8 mouse cellular contexts compared by ENCODE assay signal in the genomic region with DNA sequence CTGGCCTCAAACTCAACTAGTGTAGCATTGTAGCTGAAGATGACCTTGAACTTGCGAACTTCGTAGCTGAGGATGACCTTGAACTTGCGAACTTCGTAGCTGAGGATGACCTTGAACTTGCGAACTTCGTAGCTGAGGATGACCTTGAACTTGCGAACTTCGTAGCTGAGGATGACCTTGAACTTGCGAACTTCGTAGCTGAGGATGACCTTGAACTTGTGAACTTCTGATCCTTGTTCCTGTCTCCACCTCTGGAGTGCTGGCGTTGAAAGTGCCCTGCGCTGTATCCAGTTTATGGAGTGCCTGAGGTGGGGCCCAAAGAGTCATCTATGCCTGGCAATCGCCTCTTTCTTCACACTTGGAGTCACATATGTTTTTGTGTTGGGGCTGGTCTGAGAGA.
DNase-seq lines count a peak whose midpoint lies in the region; ATAC-seq and TF ChIP-seq lines count a peak whose summit lies in the region.
"Not testable (repeated sequence)": the region's sequence is repeated elsewhere in the genome, so short reads cannot be mapped to it uniquely, and the experiment has no call there.

No protein-coding gene starts in this region.

- 87% methylated on average over 13 of the region's 13 CpGs for WGBS in embryonic facial prominence, embryonic 10.5 days
- WGBS in embryonic facial prominence, embryonic 11.5 days = 85% methylated on average over 11 of the region's 13 CpGs
- 86% methylated on average over 13 of the region's 13 CpGs for WGBS in embryonic facial prominence, embryonic 12.5 days
- 81% methylated on average over 13 of the region's 13 CpGs for WGBS in embryonic facial prominence, embryonic 13.5 days
- 79% methylated on average over 13 of the region's 13 CpGs for WGBS in embryonic facial prominence, embryonic 15.5 days

- ATAC-seq in embryonic facial prominence, embryonic 11.5 days (replicated peaks; ENCODE audit: insufficient number of reproducible peaks, low FRiP score, low TSS enrichment, low read depth); embryonic facial prominence, embryonic 12.5 days (ENCODE audit: insufficient number of reproducible peaks, insufficient read depth, low FRiP score, low TSS enrichment); embryonic facial prominence, embryonic 13.5 days (ENCODE audit: insufficient number of reproducible peaks, insufficient read depth, low FRiP score, low TSS enrichment, low read depth); embryonic facial prominence, embryonic 15.5 days (ENCODE audit: insufficient number of reproducible peaks, low FRiP score, low TSS enrichment, low read depth): not testable (repeated sequence)

- not testable (repeated sequence) for H3K9ac ChIP-seq in ES-Bruce4 (ENCODE audit: low read depth, poor library complexity, severe bottlenecking); embryonic facial prominence, embryonic 11.5 days (replicated peaks; ENCODE audit: low read length); embryonic facial prominence, embryonic 12.5 days; embryonic facial prominence, embryonic 13.5 days; embryonic facial prominence, embryonic 15.5 days

- not testable (repeated sequence) for TF ChIP-seq POLR2A in ES-Bruce4 (IDR thresholded peaks at IDR 0.05; ENCODE audit: insufficient read depth, low read length)

- not testable (repeated sequence) for H3K36me3 ChIP-seq in ES-Bruce4 (ENCODE audit: control insufficient read depth, insufficient read depth, low read length, poor library complexity, severe bottlenecking); embryonic facial prominence, embryonic 10.5 days (replicated peaks); embryonic facial prominence, embryonic 11.5 days (replicated peaks; ENCODE audit: control insufficient read depth, insufficient read depth, low read depth, low read length); embryonic facial prominence, embryonic 12.5 days; embryonic facial prominence, embryonic 13.5 days; embryonic facial prominence, embryonic 15.5 days

- H3K4me3 ChIP-seq in ES-Bruce4 (ENCODE audit: low read depth, low read length); embryonic facial prominence, embryonic 10.5 days; embryonic facial prominence, embryonic 11.5 days (ENCODE audit: low read depth, low read length); embryonic facial prominence, embryonic 12.5 days; embryonic facial prominence, embryonic 13.5 days; embryonic facial prominence, embryonic 15.5 days (replicated peaks): not testable (repeated sequence)

- H3K9me3 ChIP-seq in ES-Bruce4 (replicated peaks; ENCODE audit: control insufficient read depth, insufficient read depth, low read length, poor library complexity, severe bottlenecking); embryonic facial prominence, embryonic 10.5 days; embryonic facial prominence, embryonic 11.5 days (replicated peaks; ENCODE audit: control insufficient read depth, low read length); embryonic facial prominence, embryonic 12.5 days; embryonic facial prominence, embryonic 13.5 days; embryonic facial prominence, embryonic 15.5 days (replicated peaks): not testable (repeated sequence)

- DNase-seq in R1 (ENCODE audit: low read depth, low spot score) (peak; percentile 62), ZHBTc4 (ENCODE audit: low read depth, low spot score) (peak; percentile 46)
- DNase-seq in embryonic facial prominence, embryonic 10.5 days (ENCODE audit: low spot score); embryonic facial prominence, embryonic 11.5 days (ENCODE audit: low spot score): not testable (repeated sequence)

- not testable (repeated sequence) for H3K4me2 ChIP-seq in embryonic facial prominence, embryonic 11.5 days (ENCODE audit: low read depth, low read length); embryonic facial prominence, embryonic 12.5 days (replicated peaks); embryonic facial prominence, embryonic 13.5 days; embryonic facial prominence, embryonic 15.5 days (replicated peaks)

- not testable (repeated sequence) for TF ChIP-seq CTCF in ES-Bruce4 (IDR thresholded peaks at IDR 0.05; ENCODE audit: low read depth, low read length)

- not testable (repeated sequence) for H3K27me3 ChIP-seq in ES-Bruce4 (ENCODE audit: control insufficient read depth, insufficient read depth, low read length, poor library complexity, severe bottlenecking); embryonic facial prominence, embryonic 11.5 days (ENCODE audit: control insufficient read depth, insufficient read depth, low read length); embryonic facial prominence, embryonic 12.5 days; embryonic facial prominence, embryonic 13.5 days; embryonic facial prominence, embryonic 15.5 days
- peaks cover 13% of the 10 kb centered on the region for H3K27me3 ChIP-seq in embryonic facial prominence, embryonic 10.5 days (replicated peaks; ENCODE audit: low read depth, poor library complexity, severe bottlenecking)

- TF ChIP-seq EP300 in ES-Bruce4 (IDR thresholded peaks at IDR 0.05; ENCODE audit: insufficient read depth, low read depth, low read length) = peak; percentile 95

- H3K4me1 ChIP-seq in ES-Bruce4 (ENCODE audit: control insufficient read depth, insufficient read depth, low read length); embryonic facial prominence, embryonic 11.5 days (ENCODE audit: control insufficient read depth, insufficient read depth, low read length); embryonic facial prominence, embryonic 12.5 days; embryonic facial prominence, embryonic 13.5 days; embryonic facial prominence, embryonic 15.5 days: not testable (repeated sequence)
- peaks cover 38% of the 10 kb centered on the region for H3K4me1 ChIP-seq in embryonic facial prominence, embryonic 10.5 days

- H3K27ac ChIP-seq in ES-Bruce4 (ENCODE audit: insufficient read depth, low read length) = peak overlapping the region; percentile 42
- peak overlapping the region; percentile 26 for H3K27ac ChIP-seq in embryonic facial prominence, embryonic 10.5 days (replicated peaks)
- H3K27ac ChIP-seq in embryonic facial prominence, embryonic 11.5 days (replicated peaks; ENCODE audit: low read depth, low read length) = 0 out of 2 replicates have a peak overlapping the region, but pooled peaks have one; percentile 25
- H3K27ac ChIP-seq in embryonic facial prominence, embryonic 12.5 days = peak overlapping the region; percentile 67; the same call in 1 of the 2 replicates
- peak overlapping the region; percentile 82 for H3K27ac ChIP-seq in embryonic facial prominence, embryonic 13.5 days
- H3K27ac ChIP-seq in embryonic facial prominence, embryonic 15.5 days (replicated peaks) = peak overlapping the region; percentile 61

Comparison
In these comparisons a context has a peak if more than half of its experiments do, and no peak if none do; other contexts are left out.
1. H3K27ac ChIP-seq: peak in every context shown above with its lines; median percentile 82 in embryonic facial prominence, embryonic 13.5 days; 67 in embryonic facial prominence, embryonic 12.5 days; 61 in embryonic facial prominence, embryonic 15.5 days; 42 in ES-Bruce4; 26 in embryonic facial prominence, embryonic 10.5 days; 25 in embryonic facial prominence, embryonic 11.5 days.